Mouse (Mus musculus): ENCODE measurements at regions not wholly inside any gene's neighbourhood (a gene's known extent, or its start where the extent isn't known, plus 50 kb on each side); places are given as distances from the start of the nearest gene placed in this dataset.

DNA sequence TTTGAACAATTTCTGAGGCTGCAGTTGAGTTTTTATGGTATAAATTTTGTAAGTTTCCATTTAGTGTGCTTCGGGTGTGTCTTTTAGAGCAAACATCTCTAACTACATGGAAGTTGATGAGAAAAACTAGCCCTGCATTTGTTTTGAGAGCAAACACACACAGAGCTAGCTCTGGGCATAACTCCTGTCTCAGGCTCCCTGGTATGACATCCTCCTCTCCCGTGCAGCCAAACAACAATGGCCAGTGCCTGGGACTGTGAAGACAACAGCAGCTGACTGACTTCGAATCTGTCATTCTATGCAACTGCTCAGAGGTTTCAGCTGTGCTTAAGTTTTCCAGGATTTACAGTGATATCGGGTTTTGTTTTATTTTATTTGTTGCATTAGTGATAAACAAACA, 105.3 kb upstream of the Peli1 start:
- no peak for DNase-seq

DNA sequence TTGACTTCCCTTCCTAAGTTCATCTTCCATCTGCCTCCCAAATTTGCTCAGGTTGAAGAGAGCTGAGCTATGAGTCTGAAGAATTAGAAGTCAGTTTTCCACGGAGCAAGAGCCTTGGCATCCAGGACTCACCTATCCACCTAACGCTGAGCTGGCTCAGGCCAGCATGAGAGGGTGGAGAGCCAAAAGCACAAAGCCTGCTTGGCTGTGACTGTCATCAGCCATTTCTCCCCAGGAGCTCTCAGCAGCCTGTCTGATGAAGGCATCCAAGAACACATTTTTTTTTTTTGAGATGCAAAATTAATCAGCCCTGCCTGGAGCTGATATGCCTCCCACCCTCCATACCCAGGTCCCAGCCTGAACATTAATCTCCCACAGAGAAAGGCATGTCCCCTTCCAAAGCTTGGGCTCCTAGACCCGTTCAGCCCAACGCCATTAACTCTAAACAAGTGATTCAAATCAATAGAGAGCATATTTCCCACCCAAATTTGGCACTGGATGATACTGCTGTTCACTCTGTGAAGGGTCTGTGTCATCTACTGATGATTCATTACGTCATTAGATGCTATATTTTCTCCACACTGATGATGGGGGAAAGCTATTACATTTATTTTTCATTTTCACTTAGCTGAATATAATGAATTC, 103.8 kb upstream of the Peli1 start:
- no peak for DNase-seq

DNA sequence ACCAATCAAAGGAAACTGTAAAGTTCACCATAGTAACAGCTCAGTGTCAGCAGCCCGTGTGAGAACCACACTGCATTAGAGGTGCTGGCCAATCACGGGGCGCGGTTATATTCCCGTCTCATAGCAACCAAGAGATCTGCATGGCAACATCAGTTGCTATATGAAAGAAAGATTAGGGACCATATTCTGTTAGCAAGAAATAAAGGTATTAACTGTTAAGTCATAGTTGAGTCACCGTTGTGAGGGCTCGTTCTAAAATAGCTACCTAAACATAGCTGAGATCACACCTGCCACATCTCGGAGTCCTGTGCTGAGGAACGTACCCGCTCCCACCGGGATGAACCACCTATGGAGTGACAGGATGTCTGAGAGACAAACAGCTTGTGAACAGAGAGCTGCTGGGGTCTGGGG, 103.2 kb upstream of the Peli1 start:
- DNase-seq = no peak

GRCm38 (mm10) chr11:20988871-20989270, 102.2 kb upstream of the Peli1 start:
- no peak for DNase-seq

GRCm38 (mm10) chr11:20993580-20993979, 97.5 kb upstream of the Peli1 start:
- no peak for DNase-seq

GRCm38 (mm10) chr11:21001400-21001799, 89.7 kb upstream of the Peli1 start:
- no peak for DNase-seq

GRCm38 (mm10) chr11:21007222-21007621, 83.9 kb upstream of the Peli1 start:
- no peak for DNase-seq

GRCm38 (mm10) chr11:21009505-21009904, 81.6 kb upstream of the Peli1 start:
- DNase-seq = no peak

- DNase-seq = no peak
Measured at GRCm38 (mm10) chr11:21010867-21011266, 80.2 kb upstream of the Peli1 start.

GRCm38 (mm10) chr11:21014250-21014649, 76.8 kb upstream of the Peli1 start:
- no peak for DNase-seq

DNA sequence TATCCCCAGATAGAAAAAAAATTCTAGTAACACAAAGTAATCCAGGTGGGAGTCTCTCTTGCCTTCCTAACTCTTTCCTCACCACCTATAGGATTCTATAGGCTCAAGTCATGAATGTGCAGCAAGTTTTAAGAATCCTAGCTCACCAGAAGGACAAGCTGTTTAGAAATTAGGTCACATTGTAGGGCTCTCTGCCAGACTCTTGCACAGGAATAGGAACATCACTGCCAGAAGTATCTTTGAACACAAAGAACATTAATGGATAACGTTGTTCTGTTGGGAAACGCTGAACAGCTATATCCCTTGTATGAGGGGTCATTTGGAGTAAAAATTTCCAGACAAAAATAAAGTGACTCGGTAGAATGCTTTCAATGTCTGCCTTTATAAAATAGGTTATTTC, 75.6 kb upstream of the Peli1 start:
- DNase-seq = peak; percentile 39

GRCm38 (mm10) chr11:21016133-21016746, 74.9 kb upstream of the Peli1 start:
- DNase-seq = no peak

GRCm38 (mm10) chr11:21016791-21017329, 74.2 kb upstream of the Peli1 start:
- DNase-seq = no peak

DNA sequence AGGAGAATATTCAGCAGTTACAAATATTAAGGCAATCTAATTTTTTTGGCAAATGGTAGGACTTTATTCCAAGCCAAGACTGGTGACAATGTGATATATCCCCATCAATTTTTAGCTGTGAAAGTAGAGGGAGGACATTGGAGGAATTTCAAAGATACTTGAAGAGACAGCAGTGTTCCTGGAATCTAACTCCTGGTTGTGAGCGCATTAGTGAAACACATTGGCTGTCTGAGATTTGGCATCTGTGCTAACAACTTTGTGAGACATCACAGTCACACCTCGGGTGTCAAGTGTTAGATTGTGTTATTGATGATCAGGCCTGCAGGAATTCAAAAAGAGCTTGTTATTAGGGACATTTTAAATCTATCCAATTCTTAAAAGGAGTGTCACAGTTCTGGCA, 71.3 kb upstream of the Peli1 start:
- no peak for DNase-seq

- no peak for DNase-seq
Measured at GRCm38 (mm10) chr11:21024111-21024510, 67.0 kb upstream of the Peli1 start.

- DNase-seq = no peak
Measured at GRCm38 (mm10) chr11:21024521-21024920, 66.6 kb upstream of the Peli1 start.

DNA sequence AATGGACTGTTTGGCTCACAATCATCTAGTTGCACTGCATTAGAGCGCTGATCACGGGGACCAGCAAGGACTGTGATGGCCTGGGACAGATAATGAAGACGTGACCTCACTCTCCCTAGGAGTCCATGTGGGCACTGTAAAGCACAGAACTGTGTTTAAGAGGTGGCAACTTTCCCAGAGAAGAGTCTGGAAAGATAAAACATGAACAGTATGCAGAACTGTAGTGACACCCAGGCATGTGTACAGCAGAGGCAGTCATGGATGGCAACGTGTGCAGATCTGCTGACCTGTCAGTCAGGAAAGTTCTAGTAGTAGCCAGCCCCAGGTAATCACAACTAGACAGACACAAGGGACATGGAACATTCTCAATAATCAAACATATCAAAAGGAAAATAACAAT, 63.8 kb upstream of the Peli1 start:
- no peak for DNase-seq

DNA sequence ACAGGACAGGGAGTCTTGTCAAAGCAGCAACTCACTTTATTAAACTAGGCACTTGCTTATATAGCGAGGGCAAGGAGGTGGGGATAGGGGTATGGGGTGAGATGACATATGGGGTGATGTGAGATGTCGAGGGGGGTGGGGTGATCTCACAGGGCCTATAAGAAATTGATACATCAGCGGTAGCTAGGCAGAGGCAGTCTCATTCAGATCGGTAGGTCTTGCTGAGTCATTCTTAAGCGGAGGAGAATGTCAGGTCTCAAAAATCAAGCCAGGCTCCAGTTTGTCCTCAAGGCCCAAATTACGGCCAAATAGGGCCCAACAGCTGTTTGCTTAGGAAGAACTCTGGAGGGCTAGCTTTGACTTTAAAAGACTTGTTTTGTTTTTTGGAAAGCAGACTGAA, 60.7 kb upstream of the Peli1 start:
- no peak for DNase-seq

- no peak for DNase-seq
Measured at GRCm38 (mm10) chr11:21031816-21032215, 59.3 kb upstream of the Peli1 start.

DNA sequence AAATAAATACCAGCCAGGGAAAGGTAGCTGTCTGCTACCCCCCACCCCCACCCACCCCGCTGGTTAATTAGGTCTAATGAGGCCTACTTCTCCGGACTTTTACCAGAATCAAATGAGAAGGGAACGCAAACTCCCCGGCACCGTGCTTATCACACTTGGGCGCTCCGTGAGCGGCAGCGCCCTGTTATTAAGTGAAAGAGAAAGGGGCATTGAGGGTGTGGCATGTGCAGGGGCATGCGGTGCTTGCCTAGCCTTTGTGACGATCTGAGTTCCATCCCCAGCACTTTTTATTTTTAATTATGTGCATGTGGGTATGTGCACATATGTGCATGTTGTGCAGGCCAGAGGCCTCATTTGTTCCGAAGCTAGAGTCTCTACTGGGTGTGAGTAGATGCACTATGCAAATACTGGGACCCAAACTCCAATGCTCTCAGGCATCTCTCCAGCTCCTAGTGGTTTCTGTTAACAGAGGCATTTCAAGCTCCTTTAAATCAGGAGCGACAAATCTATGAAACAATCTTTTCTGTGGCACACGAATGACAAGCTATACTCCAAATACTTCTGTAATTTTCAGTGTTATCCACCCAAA, 57.8 kb upstream of the Peli1 start:
- DNase-seq = no peak

DNA sequence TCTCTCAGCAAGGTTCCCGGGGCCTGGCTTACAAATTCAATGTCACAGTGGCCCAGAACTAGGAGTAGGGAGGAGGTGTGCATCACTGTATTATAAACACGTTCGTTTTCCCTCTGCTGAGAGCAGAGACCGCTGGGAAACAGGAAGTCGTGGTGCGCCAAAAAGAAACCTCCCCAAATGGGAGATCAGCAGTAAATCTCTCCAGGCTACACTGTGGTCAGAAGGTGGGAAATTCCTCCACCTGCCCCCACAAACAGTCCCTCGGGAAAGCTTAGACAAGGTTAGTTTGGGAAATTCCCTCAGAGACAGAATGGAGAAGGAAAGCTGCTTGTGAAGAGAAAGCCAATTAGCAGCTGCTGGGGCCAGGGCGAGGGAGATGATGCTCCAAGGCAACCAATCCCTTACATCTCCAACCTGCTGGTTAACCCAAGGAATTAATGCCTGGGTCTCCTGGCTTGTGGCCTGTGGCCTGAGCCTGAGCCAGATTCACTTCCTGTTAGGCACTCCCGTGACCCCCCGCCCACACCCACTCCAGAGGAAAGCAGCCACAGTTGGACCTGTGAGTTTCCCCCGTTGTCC, 57.2 kb upstream of the Peli1 start:
- peak; percentile 46 for DNase-seq

GRCm38 (mm10) chr11:21036161-21036916, 54.8 kb upstream of the Peli1 start:
- peak; percentile 17 for DNase-seq

DNA sequence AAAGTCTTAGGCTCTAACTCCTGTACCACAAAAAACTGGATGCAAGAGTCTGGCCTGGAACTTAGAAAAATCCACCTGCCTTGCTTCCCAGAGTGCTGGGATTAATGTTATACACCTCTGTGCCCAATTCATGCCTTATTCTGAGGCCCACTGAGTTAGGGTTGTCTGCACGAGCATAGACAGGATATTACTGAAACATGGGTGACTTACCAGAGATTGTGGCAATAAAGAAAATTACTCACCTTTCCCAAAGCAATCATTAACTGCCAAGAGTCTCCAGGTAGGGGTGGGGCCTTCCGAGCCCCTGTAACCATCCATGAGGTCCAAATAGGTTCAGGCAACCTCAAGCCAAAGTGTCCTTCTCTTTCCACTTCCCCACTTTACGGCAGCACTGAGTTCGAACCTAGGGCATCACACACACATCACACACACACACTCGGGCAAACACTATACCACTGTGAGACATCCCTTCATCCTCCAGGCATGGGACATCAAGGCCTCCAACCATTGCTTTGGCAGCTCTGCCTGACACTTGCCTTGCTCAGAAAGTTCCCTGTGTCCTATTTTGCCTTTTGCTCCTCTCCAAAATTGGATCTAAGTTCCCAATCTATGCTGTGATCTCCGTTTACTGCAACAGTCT, 53.7 kb upstream of the Peli1 start:
- no peak for DNase-seq

All from kidney, adult 9 months (tissue).